Mouse (Mus musculus): Measurements from ENCODE around the gene App.

- no peak for TF ChIP-seq GATA1 (IDR thresholded peaks at IDR 0.05; ENCODE audit: borderline replicate concordance, low read length)
- TF ChIP-seq FLI1 (IDR thresholded peaks at IDR 0.05; ENCODE audit: low read length), result no peak
Measured at GRCm38 (mm10) chr16:85106644-85107323, 66.8 kb downstream of the App start.

Data from megakaryocyte, embryonic 14.5 days (primary cell).